Mouse (Mus musculus): ENCODE measurements around the gene Invs.

- TF ChIP-seq MYOD1 (IDR thresholded peaks at IDR 0.05; ENCODE audit: control insufficient read depth in 1 of 3, insufficient read length in 2 of 3, low read depth in 2 of 3) (no peak), CEBPB (IDR thresholded peaks at IDR 0.05; ENCODE audit: insufficient read depth, poor library complexity, severe bottlenecking) (no peak), POLR2A (IDR thresholded peaks at IDR 0.05; ENCODE audit: insufficient read length, low read depth) (no peak), MAX (IDR thresholded peaks at IDR 0.05; ENCODE audit: low read depth) (no peak), POLR2AphosphoS2 (IDR thresholded peaks at IDR 0.05; ENCODE audit: insufficient read length, low read depth) (no peak), USF1 (IDR thresholded peaks at IDR 0.05; ENCODE audit: low read depth) (no peak), E2F4 (IDR thresholded peaks at IDR 0.05; ENCODE audit: insufficient read depth) (no peak), TCF12 (IDR thresholded peaks at IDR 0.05; ENCODE audit: insufficient read depth, poor library complexity, severe bottlenecking) (no peak), MYOG (IDR thresholded peaks at IDR 0.05; ENCODE audit: control insufficient read depth in 1 of 3, insufficient read depth in 1 of 3, insufficient read length in 2 of 3, low read depth in 2 of 3) (no peak)
Observed at GRCm38 (mm10) chr4:48316036-48316435, 36.5 kb downstream of the Invs start.
